In the genomic region with DNA sequence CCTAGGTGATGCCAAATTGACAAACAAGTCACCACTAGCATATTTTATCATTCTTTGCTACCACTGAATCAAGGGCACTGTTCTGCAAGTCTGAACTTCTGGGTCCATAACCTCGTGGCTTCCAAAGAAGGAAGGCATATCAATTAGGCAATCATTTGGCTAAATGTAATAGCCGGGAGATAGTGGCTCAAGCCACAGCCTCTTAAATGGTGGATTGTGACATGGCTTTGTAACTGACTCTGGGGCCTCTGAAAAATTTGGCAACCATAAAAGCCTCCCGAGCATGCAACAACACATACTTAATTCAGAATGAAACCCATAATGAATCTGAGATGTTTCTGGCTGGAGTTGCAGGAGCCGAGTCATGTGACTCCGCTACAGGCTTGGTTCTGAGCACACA, we compare ENCODE assay signal across 25 mouse cellular contexts. TPM values are rescaled to one million over a fixed set of nuclear protein-coding genes. Genes with fewer than 3 reads are reported as not detected.
DNase-seq lines count a peak whose midpoint lies in the region; ATAC-seq and TF ChIP-seq lines count a peak whose summit lies in the region.
"Had no signal": no experiment of that assay in that cellular context is flagged by ENCODE, and none has a peak within 500 bp of the region (broad histone marks: within the 10 kb centered on the region; RNA-seq: fewer than 3 reads in every experiment).

No protein-coding gene starts in this region.

- no peaks in the 10 kb centered on the region for H3K4me1 ChIP-seq in stomach, postnatal 0 days (replicated peaks; ENCODE audit: control insufficient read depth, insufficient read depth)
- H3K4me1 ChIP-seq: embryonic facial prominence, embryonic 12.5 days had no signal

- TF ChIP-seq EP300 in stomach, postnatal 0 days (optimal IDR thresholded peaks at IDR 0.05) = no peak

- no peak overlapping the region for H3K4me2 ChIP-seq in stomach, postnatal 0 days (replicated peaks; ENCODE audit: low read depth)
- H3K4me2 ChIP-seq: embryonic facial prominence, embryonic 12.5 days; forebrain, embryonic 12.5 days had no signal

- ATAC-seq in megakaryocyte, adult 5-6 weeks (ENCODE audit: poor library complexity, severe bottlenecking) = peak; percentile 51
- no peak for ATAC-seq in stomach, postnatal 0 days (ENCODE audit: low FRiP score, low TSS enrichment)
- ATAC-seq: activated CD4-positive, CD25-positive, alpha-beta regulatory T cell, adult 4 months; CD4-positive, CD25-positive, alpha-beta regulatory T cell, adult 4 months; forebrain, embryonic 14.5 days; forebrain, embryonic 16.5 days; Patski had no signal

- H3K9ac ChIP-seq in stomach, postnatal 0 days (ENCODE audit: low read length) = no peak overlapping the region
- H3K9ac ChIP-seq: embryonic facial prominence, embryonic 12.5 days; forebrain, embryonic 12.5 days had no signal

- DNase-seq in 416B (ENCODE audit: low read depth) = peak; percentile 74
- DNase-seq in gonadal fat pad, adult 2 months (ENCODE audit: low read depth) = peak; percentile 94
- DNase-seq in stomach, postnatal 0 days (ENCODE audit: low spot score) = no peak
- DNase-seq in gastrocnemius, postnatal 4 days (ENCODE audit: low spot score in 2 of 2) = no peak
- no peak for DNase-seq in B cell, adult 2 months
- DNase-seq: adrenal gland, adult 8-10 months; adrenal gland, postnatal 14 days; adrenal gland, postnatal 36 days; cerebellum, adult 11-12 months; cerebellum, adult 2 months; cerebellum, adult 9-10 months; cerebellum, postnatal 10 days; cerebellum, postnatal 25 days had no signal

- no peaks in the 10 kb centered on the region for H3K9me3 ChIP-seq in stomach, postnatal 0 days (ENCODE audit: control insufficient read depth, low read length)
- H3K9me3 ChIP-seq: embryonic facial prominence, embryonic 12.5 days; G1E had no signal

- 90% methylated on average over 5 of the region's 5 CpGs for WGBS in stomach, postnatal 0 days

- H3K27ac ChIP-seq in stomach, postnatal 0 days (replicated peaks) = no peak overlapping the region
- H3K27ac ChIP-seq: embryonic facial prominence, embryonic 10.5 days; embryonic facial prominence, embryonic 12.5 days; forebrain, embryonic 10.5 days; forebrain, embryonic 12.5 days had no signal

- no peaks in the 10 kb centered on the region for H3K27me3 ChIP-seq in stomach, postnatal 0 days (ENCODE audit: control insufficient read depth, insufficient read depth, low read length)
- H3K27me3 ChIP-seq: CH12.LX; embryonic facial prominence, embryonic 12.5 days; Patski had no signal

- H3K36me3 ChIP-seq in stomach, postnatal 0 days (ENCODE audit: control insufficient read depth, insufficient read depth, low read length) = no peaks in the 10 kb centered on the region
- H3K36me3 ChIP-seq: embryonic facial prominence, embryonic 10.5 days; embryonic facial prominence, embryonic 12.5 days; forebrain, embryonic 10.5 days; forebrain, embryonic 12.5 days; G1E had no signal

- no peak overlapping the region for H3K4me3 ChIP-seq in stomach, postnatal 0 days (ENCODE audit: low read depth, low read length)
- H3K4me3 ChIP-seq: embryonic facial prominence, embryonic 10.5 days; embryonic facial prominence, embryonic 12.5 days; forebrain, embryonic 10.5 days; forebrain, embryonic 12.5 days had no signal

- TF ChIP-seq CTCF in stomach, postnatal 0 days (IDR thresholded peaks at IDR 0.05; ENCODE audit: low read depth) = no peak

RNA-seq across cellular contexts. Expression of a gene that starts 6.8 kb away (rescaled TPM):
- 119 and 133 TPM in 2 replicates for polyA plus RNA-seq in gonadal fat pad, adult 2 months (2012; rRNA removed)
- total RNA-seq in megakaryocyte, adult 5-6 weeks (2015) = 75.4 and 78.1 TPM in 2 replicates
- total RNA-seq in megakaryocyte, adult 5-6 weeks (2017) = 54.8 and 61.1 TPM in 2 replicates
- polyA plus RNA-seq in stomach, postnatal 0 days (2015; fragmentation: Nextera tagmentation; extraction: Ambion mirVana) = 48.9 and 49.6 TPM in 2 replicates
- 10 to 100 TPM; 79.9 to 86.1 TPM for total RNA-seq in gastrocnemius, postnatal 4 days (2021)

Comparison
In these comparisons a context has a peak if more than half of its experiments do, and no peak if none do; other contexts are left out.
1. DNase-seq: peak in 416B (single experiment) and gonadal fat pad, adult 2 months (single experiment); none in stomach, postnatal 0 days (single experiment), gastrocnemius, postnatal 4 days (0 of 2) and B cell, adult 2 months (0 of 2).